Mouse (Mus musculus) kidney, postnatal 0 days (tissue): ENCODE data around the gene Lcn9. TPM values are rescaled to one million over a fixed set of nuclear protein-coding genes. Genes with fewer than 3 reads are reported as not detected.
"Not testable (repeated sequence)": the region's sequence is repeated elsewhere in the genome, so short reads cannot be mapped to it uniquely, and the experiment has no call there.

Experiments
- ATAC-seq: fragments of 200-750 bp; cut with Nextera tagmentation; replicated peaks from 2 replicates; pipeline ENCODE4 v1.8.0; 2017; ENCODE audit warnings: low read depth, moderate number of reproducible peaks, moderate TSS enrichment, moderate library complexity; ENCODE audit not compliant: low FRiP score
- DNase-seq: peaks from one replicate; pipeline ENCODE4 v3.0.0-alpha.2; 2016; ENCODE audit warnings: low spot score
- H3K27ac ChIP-seq: fragments of 300-500 bp; sonication (generic); 2 replicates; pipeline ENCODE4 v1.5.1; 2014; ENCODE audit warnings: mild to moderate bottlenecking
- H3K27me3 ChIP-seq: fragments of 300-500 bp; sonication (generic); 2 replicates; pipeline ENCODE4 v1.6.1; 2014; ENCODE audit warnings: low read length, mixed read lengths; ENCODE audit not compliant: insufficient read depth
- H3K36me3 ChIP-seq: fragments of 300-500 bp; sonication (generic); 2 replicates; pipeline ENCODE4 v1.6.1; 2014; ENCODE audit warnings: low read length, mixed read lengths; ENCODE audit not compliant: insufficient read depth
- H3K4me1 ChIP-seq: fragments of 300-500 bp; sonication (generic); replicated peaks from 2 replicates; pipeline ENCODE4 v1.6.1; 2014; ENCODE audit warnings: antibody characterized with exemption, low read length, mixed read lengths; ENCODE audit not compliant: insufficient read depth
- H3K4me2 ChIP-seq: fragments of 300-500 bp; sonication (generic); 2 replicates; pipeline ENCODE4 v1.6.1; 2014; ENCODE audit warnings: mild to moderate bottlenecking, low read length, moderate library complexity, mixed read lengths
- H3K4me3 ChIP-seq: fragments of 300-500 bp; sonication (generic); replicated peaks from 2 replicates; pipeline ENCODE4 v1.5.1; 2014; ENCODE audit warnings: low read depth, low read length
- H3K9ac ChIP-seq: fragments of 300-500 bp; sonication (generic); 2 replicates; pipeline ENCODE4 v1.6.1; 2014; ENCODE audit warnings: low read depth, low read length
- H3K9me3 ChIP-seq: fragments of 300-500 bp; sonication (generic); replicated peaks from 2 replicates; pipeline ENCODE4 v1.6.1; 2016; ENCODE audit warnings: low read length, inconsistent platforms, mixed read lengths
- CTCF ChIP-seq: IDR thresholded peaks from 2 replicates; pipeline ENCODE4 v1.5.1; 2016; ENCODE audit warnings: antibody characterized with exemption, low read depth, mild to moderate bottlenecking, moderate library complexity
- WGBS: fragments of 180-500 bp; shearing (Covaris S2); extraction: QIAGEN DNeasy Blood & Tissue Kit; methylation state at CpG from one replicate; pipeline ENCODE4 v1.1.7; 2014; 5-methylcytosine and 5-hydroxymethylcytosine counted together
- polyA plus RNA-seq: library from polyadenylated mRNA; unstranded; fragments of >200 nt; fragmentation: Nextera tagmentation; extraction: Ambion mirVana; gene quantifications from 2 replicates; pipeline ENCODE4 v1.2.1, GENCODE M21; 2015

The Lcn9 gene
- polyA plus RNA-seq, 1 experiment from 2014 or later, result not detected

- H3K9me3 ChIP-seq, result no peaks in the 10 kb centered on the region
- no peak within 1 kb of the TSS for H3K9ac ChIP-seq
- H3K4me3 ChIP-seq, result no peak within 1 kb of the TSS
- DNase-seq (no peak), ATAC-seq (no peak)
- no peak within 1 kb of the TSS for H3K4me2 ChIP-seq
- no peak within 1 kb of the TSS for H3K27ac ChIP-seq
- no peaks in the 10 kb centered on the region for H3K4me1 ChIP-seq
- H3K27me3 ChIP-seq, result no peaks in the 10 kb centered on the region
- H3K36me3 ChIP-seq, result no peaks in the 10 kb centered on the region
- TF ChIP-seq CTCF, result no peak
- 91% methylated on average over 3 of the region's 3 CpGs for WGBS
These were observed 41.0 kb upstream of the Lcn9 start, which contains the start of gene Gm13539 for GRCm38 (mm10) chr2:25781957-25782356. TSS of gene Gm13539 (plus strand) at chr2:25782257.

GRCm38 (mm10) chr2:25785573-25786322 is 37.2 kb upstream of the Lcn9 start:
- Histone ChIP-seq H3K27ac (no peak overlapping the region), H3K4me2 (no peak overlapping the region), H3K9ac (no peak overlapping the region), H3K36me3 (no peaks in the 10 kb centered on the region), H3K4me1 (no peaks in the 10 kb centered on the region), H3K4me3 (no peak overlapping the region), H3K9me3 (no peaks in the 10 kb centered on the region), H3K27me3 (no peaks in the 10 kb centered on the region)
- ATAC-seq (no peak), DNase-seq (no peak)
- WGBS, result 75% methylated on average over 5 of the region's 5 CpGs
- no peak for TF ChIP-seq CTCF

- Histone ChIP-seq H3K4me2 (no peak overlapping the region), H3K27me3 (no peaks in the 10 kb centered on the region), H3K4me1 (no peaks in the 10 kb centered on the region), H3K9me3 (no peaks in the 10 kb centered on the region), H3K4me3 (no peak overlapping the region), H3K36me3 (no peaks in the 10 kb centered on the region), H3K9ac (no peak overlapping the region), H3K27ac (no peak overlapping the region)
- ATAC-seq, result no peak
- TF ChIP-seq CTCF, result no peak
- no peak for DNase-seq
- WGBS, result 87% methylated on average over 3 of the region's 3 CpGs
These were observed 33.9 kb upstream of the Lcn9 start for GRCm38 (mm10) chr2:25789092-25789491.

- no peak for TF ChIP-seq CTCF
- H3K27ac ChIP-seq, result no peak overlapping the region
- H3K9me3 ChIP-seq, result no peaks in the 10 kb centered on the region
- H3K4me1 ChIP-seq, result no peaks in the 10 kb centered on the region
- no peak overlapping the region for H3K4me3 ChIP-seq
- no peaks in the 10 kb centered on the region for H3K27me3 ChIP-seq
- DNase-seq (no peak), ATAC-seq (no peak)
- H3K36me3 ChIP-seq, result no peaks in the 10 kb centered on the region
- 33% methylated on average over 2 of the region's 2 CpGs for WGBS
- H3K9ac ChIP-seq, result no peak overlapping the region
- H3K4me2 ChIP-seq, result no peak overlapping the region
These were observed 25.3 kb upstream of the Lcn9 start for GRCm38 (mm10) chr2:25797635-25798034.

GRCm38 (mm10) chr2:25798065-25798464 is 24.9 kb upstream of the Lcn9 start:
- Histone ChIP-seq H3K4me2 (no peak overlapping the region), H3K27me3 (no peaks in the 10 kb centered on the region), H3K4me3 (no peak overlapping the region), H3K9me3 (no peaks in the 10 kb centered on the region), H3K27ac (no peak overlapping the region), H3K4me1 (no peaks in the 10 kb centered on the region), H3K36me3 (no peaks in the 10 kb centered on the region), H3K9ac (no peak overlapping the region)
- TF ChIP-seq CTCF, result no peak
- 24% methylated on average over 5 of the region's 5 CpGs for WGBS
- ATAC-seq, result no peak
- no peak for DNase-seq

GRCm38 (mm10) chr2:25811711-25812110 is 11.2 kb upstream of the Lcn9 start:
- no peak for TF ChIP-seq CTCF
- Histone ChIP-seq H3K27me3 (no peaks in the 10 kb centered on the region), H3K36me3 (no peaks in the 10 kb centered on the region), H3K27ac (no peak overlapping the region), H3K9me3 (no peaks in the 10 kb centered on the region), H3K9ac (no peak overlapping the region), H3K4me1 (no peaks in the 10 kb centered on the region), H3K4me3 (no peak overlapping the region), H3K4me2 (no peak overlapping the region)
- DNase-seq (no peak), ATAC-seq (no peak)
- 70% methylated on average over 2 of the region's 2 CpGs for WGBS

GRCm38 (mm10) chr2:25813364-25813763 is 9.6 kb upstream of the Lcn9 start:
- Histone ChIP-seq H3K9ac (no peak overlapping the region), H3K27ac (no peak overlapping the region), H3K4me1 (no peaks in the 10 kb centered on the region), H3K27me3 (no peaks in the 10 kb centered on the region), H3K36me3 (no peaks in the 10 kb centered on the region), H3K9me3 (no peaks in the 10 kb centered on the region), H3K4me2 (no peak overlapping the region), H3K4me3 (no peak overlapping the region)
- peak; percentile 32; the same call in 1 of the 2 replicates for TF ChIP-seq CTCF
- ATAC-seq, result no peak
- WGBS, result 81% methylated on average over 5 of the region's 5 CpGs
- DNase-seq, result no peak

- 82% methylated on average over 1 of the region's 1 CpGs for WGBS
- H3K4me3 ChIP-seq, H3K9ac ChIP-seq, ATAC-seq, H3K27ac ChIP-seq, H3K36me3 ChIP-seq, DNase-seq, H3K4me2 ChIP-seq, H3K27me3 ChIP-seq, H3K4me1 ChIP-seq, H3K9me3 ChIP-seq: not testable (repeated sequence)
These were observed 7.2 kb upstream of the Lcn9 start, which contains the start of gene Glt6d1 for GRCm38 (mm10) chr2:25815748-25816147. TSS of gene Glt6d1 (minus strand) at chr2:25815848.
